Mouse (Mus musculus): ENCODE measurements around the gene Ttll10. TPM values are rescaled to one million over a fixed set of nuclear protein-coding genes. Genes with fewer than 3 reads are reported as not detected.

The Ttll10 gene
- not detected in 3 replicates for total RNA-seq (2017)

DNA sequence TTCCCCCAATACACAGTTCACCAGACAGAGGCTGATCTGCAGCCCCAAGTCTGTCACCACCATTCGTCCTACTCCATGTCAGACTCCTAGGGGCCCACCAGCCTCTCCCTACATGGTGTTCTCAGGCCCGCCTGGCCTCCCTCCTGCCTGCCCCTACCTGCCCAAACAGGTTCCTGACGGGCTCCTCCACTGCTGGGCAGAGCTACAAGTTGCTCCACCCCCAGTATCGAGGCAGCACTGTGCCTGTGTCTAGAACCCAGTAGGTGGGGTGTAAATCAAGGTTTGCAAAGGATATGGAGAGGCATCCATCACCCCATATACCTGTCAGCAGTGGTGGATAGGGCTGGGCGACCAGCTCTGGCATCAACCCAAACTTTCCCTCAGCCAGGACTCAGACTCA is at the start of gene Ttll10:
Ttll10 (minus strand) TSS at position 154 of the 400 bp plus-strand sequence.
- ATAC-seq (replicated peaks; ENCODE audit: insufficient number of reproducible peaks, low FRiP score, low TSS enrichment, poor library complexity, severe bottlenecking) = no peak

DNA sequence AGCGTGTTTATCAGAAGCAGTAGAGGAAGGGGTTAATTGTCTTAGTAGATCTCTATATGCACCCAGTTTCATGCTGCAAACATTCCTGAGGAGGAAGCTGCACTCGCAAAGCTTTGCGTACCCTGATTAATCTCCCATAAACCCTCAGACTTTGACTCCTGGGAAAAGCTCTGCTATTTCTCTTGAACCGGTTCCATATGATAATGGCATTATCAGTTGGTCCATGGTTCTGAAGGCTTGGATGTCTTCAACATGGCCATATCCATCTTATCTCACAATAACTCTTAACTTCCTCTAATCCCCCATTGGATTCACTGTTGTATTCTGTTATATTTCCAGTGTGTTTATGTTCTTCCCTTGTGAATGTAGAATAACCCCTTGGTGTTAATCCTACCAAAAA is 44.1 kb upstream of the Ttll10 start:
- ATAC-seq (replicated peaks; ENCODE audit: insufficient number of reproducible peaks, low FRiP score, low TSS enrichment, poor library complexity, severe bottlenecking) = no peak

DNA sequence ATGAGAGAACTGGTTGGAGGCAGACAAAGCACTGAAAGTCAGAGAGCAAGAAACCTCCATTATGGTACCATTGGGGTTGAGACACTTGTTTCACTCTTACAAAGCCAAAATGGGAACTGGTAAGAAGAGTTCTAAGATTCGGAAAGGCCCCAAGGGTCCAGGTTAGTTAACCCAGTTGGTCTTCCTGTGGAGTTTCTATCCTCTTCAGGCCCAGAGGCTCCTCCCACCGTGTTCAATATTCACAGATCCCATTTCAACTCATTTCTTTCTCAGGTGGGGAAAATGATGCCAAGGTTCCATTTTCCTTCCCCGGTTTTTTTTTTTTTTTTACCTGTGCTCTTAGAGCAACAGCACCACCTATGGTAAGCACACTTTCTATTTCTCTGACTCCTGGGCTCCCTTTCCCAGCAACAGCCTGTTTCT is 42.3 kb upstream of the Ttll10 start:
- ATAC-seq (replicated peaks; ENCODE audit: insufficient number of reproducible peaks, low FRiP score, low TSS enrichment, poor library complexity, severe bottlenecking) = no peak

DNA sequence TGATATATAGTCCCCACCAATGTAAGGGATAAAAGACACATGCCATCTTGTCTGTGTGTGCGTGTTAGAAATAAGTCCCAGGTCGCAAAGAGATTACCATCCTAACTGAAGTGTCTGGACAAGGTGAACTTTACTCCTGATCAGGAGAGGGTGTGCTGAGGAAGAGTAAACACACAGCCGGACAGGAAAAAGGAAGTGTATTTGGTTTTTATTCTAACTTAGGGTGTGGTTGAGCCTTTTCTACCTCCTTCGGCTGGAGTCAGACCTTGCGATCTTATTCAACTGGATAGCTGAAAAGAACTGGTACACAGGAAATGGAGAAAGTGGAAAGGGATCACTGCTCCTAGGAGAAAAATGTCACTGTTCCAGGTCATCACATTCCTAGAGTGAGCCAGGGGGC is 41.3 kb upstream of the Ttll10 start:
- ATAC-seq (replicated peaks; ENCODE audit: insufficient number of reproducible peaks, low FRiP score, low TSS enrichment, poor library complexity, severe bottlenecking) = no peak

DNA sequence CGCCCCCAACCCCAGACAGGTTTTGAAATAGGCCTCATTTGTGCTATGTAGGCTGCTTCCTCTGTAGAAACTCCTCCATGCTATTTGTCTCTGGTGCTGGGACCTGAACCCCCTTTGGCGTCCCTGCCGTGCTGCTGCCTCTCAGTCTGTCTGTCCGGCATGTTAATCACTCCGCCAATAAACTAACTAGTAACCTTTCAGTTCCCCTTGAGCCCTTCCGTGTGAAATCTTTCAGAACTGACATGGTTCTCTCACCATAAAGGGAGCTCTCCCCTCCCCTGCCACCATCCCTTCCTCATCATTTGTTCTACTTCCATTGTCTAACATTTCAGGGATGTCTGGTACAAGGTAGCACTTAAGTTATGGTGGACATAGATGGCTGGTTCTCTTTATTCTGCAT is 40.2 kb upstream of the Ttll10 start:
- no peak for ATAC-seq (replicated peaks; ENCODE audit: insufficient number of reproducible peaks, low FRiP score, low TSS enrichment, poor library complexity, severe bottlenecking)

DNA sequence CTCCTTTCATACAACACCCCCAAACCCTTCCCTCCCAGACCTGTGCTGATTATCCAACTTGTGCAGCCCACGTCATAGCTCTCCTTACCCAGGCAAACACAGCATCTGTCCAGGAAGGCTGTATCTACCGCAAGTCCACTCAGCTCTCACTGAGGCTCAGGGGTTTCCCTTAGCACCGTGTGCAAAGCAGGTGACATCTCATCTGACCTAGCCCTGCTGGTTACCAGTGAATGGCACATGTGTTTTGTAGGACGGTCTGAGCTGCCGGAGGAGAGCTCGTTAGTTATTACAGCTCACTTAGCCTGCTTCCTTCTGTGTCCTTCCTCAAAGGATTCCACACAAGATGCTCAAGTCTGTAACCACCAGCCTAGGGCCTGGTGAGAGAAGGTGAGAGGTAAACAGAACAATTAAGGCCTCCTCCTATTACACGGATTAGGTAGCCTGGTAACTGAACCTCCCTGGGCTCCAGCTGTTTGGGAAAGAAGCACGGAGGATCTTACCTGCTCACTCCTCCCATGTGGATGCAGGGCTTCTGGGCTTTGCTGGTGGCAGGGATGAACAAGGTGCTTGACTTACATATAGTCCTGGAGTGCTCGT is 38.7 kb upstream of the Ttll10 start:
- no peak for ATAC-seq (replicated peaks; ENCODE audit: insufficient number of reproducible peaks, low FRiP score, low TSS enrichment, poor library complexity, severe bottlenecking)

DNA sequence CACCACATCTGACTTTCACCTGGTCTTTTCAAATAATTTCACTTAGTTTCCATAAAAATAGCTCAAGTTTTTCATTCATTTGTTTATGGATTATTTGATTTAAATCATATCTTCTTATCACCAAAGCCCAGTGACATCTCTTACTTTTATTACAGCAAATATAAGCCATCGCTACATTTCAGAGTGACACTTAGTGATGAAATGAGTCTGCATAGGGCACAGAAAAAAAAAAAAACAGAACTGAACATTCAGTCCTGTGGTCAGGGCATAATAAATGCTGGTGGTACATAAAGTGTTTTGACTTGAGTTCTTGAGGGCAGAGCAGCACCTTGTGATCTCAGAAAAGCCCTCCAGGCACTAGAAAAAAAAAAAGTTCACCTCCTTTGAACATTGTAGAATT is 37.0 kb upstream of the Ttll10 start:
- no peak for ATAC-seq (replicated peaks; ENCODE audit: insufficient number of reproducible peaks, low FRiP score, low TSS enrichment, poor library complexity, severe bottlenecking)

DNA sequence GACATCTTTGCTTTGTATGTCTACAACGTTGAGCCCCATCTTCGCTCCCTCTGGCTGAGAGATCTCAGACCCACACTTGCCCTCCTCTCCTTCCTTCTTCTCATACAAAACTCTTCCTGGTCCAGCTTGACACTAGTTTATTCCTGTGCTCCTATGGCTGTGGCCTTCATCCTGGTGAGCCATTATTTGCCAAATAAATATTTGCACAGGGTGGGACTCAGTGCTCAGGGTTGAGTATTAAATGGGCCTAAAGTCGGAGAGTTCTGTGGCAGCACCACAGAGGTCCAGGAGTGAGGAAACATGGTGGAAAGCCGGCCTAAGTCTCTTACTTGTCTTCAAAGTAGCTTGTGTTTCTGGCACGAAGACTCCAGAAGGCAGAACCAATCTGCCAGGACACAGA is 34.5 kb upstream of the Ttll10 start:
- ATAC-seq (replicated peaks; ENCODE audit: insufficient number of reproducible peaks, low FRiP score, low TSS enrichment, poor library complexity, severe bottlenecking) = no peak

DNA sequence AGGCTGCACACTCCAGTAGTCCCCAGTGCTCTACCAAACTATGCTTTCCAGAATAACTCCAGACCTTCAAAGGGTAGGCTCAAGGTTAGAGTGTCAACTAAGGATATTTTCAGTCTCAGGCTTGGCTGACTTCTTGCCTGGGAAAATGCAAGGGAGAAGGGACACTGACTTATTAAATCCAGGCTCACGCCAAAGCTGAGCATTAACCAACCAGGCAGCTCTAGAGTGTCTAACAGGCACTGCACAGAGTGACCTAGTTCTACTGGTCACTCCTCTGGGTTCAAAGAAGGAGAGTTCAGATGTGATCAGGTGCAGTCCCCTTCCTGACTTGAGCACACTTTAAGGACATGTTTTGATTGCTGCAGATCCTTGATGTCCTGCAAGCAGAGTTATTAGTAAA is 33.6 kb upstream of the Ttll10 start:
- ATAC-seq (replicated peaks; ENCODE audit: insufficient number of reproducible peaks, low FRiP score, low TSS enrichment, poor library complexity, severe bottlenecking) = no peak

DNA sequence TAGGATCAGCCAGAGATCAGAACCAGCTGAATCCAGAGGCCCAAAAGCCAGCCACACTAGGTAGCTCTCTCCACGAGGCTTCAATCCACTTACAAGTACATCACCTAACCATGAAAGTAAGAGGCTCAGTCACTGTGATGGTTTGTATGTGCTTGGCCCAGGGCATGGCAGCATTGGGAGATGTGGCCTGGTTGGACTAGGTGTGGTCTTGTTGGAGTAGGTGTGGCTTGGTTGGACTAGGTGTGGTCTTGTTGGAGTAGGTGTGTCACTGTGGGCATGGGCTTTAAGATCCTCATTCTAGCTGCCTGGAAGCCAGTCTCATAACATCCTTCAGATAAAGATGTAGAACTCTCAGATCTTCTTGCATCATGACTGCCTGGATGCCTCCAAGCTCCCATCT is 32.0 kb upstream of the Ttll10 start:
- ATAC-seq (replicated peaks; ENCODE audit: insufficient number of reproducible peaks, low FRiP score, low TSS enrichment, poor library complexity, severe bottlenecking) = no peak

DNA sequence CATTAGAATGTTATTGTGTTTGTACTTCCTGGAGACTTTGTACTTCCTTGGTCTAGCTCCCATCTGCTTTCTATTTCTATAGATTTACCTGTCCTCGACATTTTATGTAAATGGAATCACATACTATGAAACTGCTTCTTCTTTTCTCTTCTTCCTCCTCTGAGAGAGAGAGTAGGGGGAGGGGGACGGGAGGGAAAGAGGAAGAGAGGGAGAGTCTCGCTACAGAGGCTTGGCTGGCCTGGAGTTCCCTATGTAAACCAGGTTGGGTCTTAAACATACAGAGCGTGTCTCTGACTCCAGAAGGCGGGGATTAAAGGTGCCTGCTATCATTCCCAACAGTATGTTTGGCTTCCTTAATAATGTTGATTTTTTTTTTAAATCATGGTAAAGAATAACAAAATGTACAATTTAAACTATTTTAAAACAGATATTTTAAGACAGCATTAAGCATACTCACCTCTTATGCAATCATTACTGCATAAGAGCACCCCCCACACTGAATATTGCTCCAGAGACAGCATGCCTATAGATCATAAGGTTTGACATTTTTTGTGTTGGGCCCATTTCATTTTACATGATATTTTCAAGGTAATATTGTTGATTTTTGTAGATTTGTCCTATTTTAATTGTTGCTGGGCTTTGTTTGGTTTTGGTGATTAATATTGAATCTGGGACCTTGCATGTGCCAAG is 28.3 kb upstream of the Ttll10 start:
- peak; percentile 70; the same call in 1 of the 2 replicates for ATAC-seq (replicated peaks; ENCODE audit: insufficient number of reproducible peaks, low FRiP score, low TSS enrichment, poor library complexity, severe bottlenecking)

DNA sequence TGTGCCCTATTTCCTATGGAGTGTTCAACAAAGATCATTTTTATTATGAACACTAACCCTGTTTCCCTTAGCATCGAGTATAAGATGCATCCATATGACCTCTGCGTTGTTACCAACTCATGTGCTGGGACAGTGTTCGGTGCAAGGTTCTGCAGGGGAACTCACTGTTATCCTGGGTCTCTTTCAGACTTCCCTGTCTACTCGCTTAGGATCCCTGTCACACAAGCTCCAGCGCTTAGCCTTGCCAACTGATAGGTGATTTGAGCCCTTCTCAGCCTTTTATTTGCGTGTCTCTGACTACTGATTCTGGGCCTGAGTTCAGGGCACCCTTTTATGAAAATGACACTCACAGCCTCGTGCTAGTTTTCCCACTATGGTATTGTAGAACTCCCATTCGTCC is 26.0 kb upstream of the Ttll10 start:
- no peak for ATAC-seq (replicated peaks; ENCODE audit: insufficient number of reproducible peaks, low FRiP score, low TSS enrichment, poor library complexity, severe bottlenecking)

DNA sequence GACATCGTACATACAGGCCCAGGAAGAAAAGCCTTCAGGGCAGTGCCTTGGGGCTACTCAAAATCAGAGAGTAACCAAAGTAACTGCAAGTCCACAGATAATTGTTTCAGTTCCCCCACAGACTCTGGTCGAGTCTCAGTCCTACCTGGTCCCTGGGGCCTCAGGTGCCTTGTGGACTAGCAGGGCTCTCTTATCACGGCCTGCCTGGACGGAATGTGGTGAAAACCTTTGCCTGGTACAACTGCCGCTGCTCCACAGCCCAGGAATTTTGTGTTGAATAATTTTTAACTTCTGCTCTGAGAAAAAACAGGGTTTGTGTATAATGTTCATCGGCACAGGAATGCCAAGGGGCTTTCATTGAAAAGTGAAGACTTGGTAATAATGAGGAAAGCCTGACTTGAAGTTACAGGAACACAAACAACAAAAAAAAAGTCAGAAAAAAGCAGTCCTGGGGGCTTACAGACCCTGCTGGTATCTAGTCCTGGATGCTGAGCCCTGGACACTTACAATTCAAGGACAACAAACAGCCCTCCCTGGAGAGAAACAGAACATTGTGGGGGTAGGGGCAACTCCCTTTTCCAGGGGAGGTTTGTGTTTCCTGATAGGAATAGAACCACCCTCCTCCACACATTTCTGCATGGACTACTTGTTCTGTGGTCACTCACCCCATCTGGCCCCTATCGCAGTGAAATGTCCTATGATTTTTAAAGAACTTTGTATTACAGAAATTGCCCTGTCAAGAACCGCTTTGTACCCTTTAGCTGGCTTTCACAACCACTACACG is 25.1 kb upstream of the Ttll10 start:
- ATAC-seq (replicated peaks; ENCODE audit: insufficient number of reproducible peaks, low FRiP score, low TSS enrichment, poor library complexity, severe bottlenecking) = no peak

DNA sequence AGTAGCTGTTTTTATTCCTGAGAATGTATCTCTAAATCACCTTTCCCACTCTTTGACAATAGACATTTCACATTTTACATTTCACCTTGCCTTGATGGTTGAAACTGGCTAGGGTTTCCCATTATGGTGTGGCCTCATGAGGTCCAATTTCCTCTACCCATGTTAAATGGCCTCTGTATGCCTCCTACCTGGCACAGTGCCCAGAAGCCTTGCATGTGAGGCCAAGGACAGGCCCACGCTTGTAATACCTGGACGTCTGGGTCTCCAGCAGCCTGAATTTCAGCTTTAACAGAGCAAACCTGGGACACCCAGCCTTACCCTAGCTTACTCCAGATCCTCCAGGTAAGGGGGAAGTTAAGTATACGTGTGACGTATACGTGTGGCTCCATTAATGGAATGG is 24.1 kb upstream of the Ttll10 start:
- no peak for ATAC-seq (replicated peaks; ENCODE audit: insufficient number of reproducible peaks, low FRiP score, low TSS enrichment, poor library complexity, severe bottlenecking)

DNA sequence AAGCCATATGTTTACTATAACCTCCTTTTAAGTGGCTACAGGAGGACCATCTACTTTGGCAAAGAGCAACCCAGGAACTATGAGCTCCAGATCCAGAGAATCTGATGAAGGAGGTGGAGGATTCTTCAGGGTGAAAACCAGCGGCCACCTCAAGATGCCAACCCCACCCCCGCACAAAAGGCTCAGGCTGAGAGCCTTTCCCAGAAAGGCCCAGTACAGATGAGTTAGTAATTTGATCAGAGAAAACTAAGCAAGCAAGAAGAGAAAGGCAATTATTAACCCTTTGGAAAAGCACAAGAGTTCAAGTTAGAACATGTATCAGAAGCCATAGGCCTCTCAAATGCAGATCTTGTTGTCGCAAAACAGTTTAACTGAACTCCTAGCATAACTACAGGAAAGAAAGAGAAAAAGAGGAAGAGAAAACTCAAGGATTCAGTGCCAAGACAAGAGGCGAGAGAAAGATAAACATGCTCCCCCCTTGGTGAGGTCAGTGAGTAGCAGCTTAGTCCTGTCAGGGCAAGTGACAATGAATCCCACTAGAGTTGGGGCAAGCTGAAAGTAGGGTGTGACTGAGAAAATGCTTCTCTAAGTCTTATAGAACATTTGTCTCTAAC is 23.5 kb upstream of the Ttll10 start:
- no peak for ATAC-seq (replicated peaks; ENCODE audit: insufficient number of reproducible peaks, low FRiP score, low TSS enrichment, poor library complexity, severe bottlenecking)

DNA sequence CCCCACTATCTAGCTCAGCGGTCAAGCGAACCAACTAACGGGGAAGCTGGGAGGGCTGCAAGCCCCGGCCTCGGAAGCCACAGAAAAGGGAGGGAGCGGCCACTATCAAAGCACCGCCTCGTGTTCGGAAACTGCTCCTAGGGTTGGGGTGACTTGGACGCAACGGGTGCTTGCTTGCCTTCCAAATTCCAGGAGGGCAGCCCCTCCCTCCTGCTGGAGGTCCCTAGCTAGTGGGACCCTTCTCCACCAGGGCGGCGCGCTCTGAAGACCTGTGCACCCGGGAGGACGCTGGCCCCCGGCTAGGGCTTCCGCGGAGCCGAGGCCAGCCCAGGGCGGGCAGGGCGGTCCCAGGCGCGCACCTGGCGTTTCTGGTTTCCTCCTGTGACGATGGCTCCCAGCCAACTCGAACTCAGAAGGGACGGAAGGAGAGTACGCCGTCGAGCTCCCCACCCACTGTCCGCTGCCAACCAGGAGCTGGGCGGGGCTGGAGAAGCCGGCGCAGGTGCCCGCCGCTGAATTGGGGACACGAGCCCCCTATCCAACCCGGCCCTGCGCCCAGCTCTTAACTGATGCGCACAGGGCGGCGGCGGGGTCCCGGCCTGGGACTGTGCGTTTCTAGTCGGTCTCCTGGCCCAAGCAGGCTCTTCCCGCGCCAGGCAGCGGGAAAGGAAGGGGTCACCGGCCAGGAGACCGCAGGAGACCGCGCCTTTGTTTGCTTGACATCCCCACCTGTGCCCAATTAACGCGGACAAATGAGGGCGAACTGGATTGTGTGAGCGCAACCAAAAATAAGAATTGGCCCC is 18.5 kb upstream of the Ttll10 start:
- ATAC-seq (replicated peaks; ENCODE audit: insufficient number of reproducible peaks, low FRiP score, low TSS enrichment, poor library complexity, severe bottlenecking) = no peak

DNA sequence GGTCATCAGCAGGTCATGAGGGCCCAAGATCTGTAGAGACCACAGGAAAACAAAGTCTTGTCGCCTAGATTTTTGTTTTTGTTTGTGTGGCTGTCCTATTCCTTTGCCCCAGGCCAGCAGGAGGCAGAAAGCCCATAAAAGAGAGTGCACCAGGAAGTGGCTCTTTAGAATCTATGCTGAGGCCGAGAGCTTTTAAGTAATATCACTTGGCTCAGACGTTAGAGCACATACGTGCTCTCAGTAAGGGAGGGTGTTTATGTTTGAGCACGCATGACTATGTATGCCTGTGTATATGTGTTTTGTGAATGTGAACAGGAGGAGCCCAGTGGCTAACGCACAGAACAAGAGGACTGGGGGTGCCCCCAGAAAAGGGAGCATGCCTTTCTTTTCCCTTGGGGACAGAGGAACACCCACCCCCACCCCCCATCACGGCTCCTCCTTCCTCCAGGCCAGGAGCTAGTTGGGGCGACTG is 17.7 kb upstream of the Ttll10 start:
- no peak for ATAC-seq (replicated peaks; ENCODE audit: insufficient number of reproducible peaks, low FRiP score, low TSS enrichment, poor library complexity, severe bottlenecking)

DNA sequence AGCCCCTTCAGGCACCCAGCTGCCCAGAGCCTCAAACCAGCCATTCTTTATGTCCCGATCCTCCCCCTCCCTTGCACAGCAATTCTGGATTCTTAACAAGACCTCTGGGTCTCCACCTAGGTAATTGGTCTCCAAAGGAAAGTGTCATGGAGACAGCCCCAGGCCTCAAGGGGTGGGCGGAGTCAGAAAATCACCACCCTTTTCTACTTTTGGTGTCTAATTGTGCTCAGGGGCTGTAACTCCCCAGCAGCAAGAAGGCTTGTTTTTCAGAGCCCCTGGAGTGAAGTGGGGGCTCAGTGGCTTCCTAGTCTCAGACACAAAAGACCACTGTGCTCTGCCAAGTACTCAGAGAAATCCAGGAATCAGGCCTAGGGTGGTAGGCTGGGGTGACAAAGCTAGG is 11.5 kb upstream of the Ttll10 start:
- ATAC-seq (replicated peaks; ENCODE audit: insufficient number of reproducible peaks, low FRiP score, low TSS enrichment, poor library complexity, severe bottlenecking) = no peak

DNA sequence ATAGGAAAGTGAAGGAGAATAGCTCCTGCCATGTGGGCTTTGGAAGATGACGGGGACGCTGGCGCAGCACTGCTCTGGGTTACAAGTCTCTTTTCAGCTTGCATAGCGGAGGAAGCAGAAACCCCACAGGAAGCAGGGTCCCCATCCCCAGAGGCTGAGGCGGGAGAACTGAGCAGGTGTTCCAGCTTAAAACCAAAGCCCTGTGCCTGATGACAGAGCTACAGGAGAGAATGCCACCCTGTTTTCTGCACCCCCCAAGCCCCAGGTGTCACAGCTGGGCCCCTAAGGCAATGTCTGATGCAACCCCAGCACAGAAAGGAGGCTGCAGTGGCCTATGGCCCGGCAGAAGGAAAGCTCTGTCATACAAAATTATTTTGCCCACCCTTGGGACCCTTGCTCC is 11.1 kb upstream of the Ttll10 start:
- no peak for ATAC-seq (replicated peaks; ENCODE audit: insufficient number of reproducible peaks, low FRiP score, low TSS enrichment, poor library complexity, severe bottlenecking)
